Mouse (Mus musculus) left cerebral cortex, adult 18-20 months (tissue): ENCODE measurements around the gene Ranbp3l. TPM values are rescaled to one million over a fixed set of nuclear protein-coding genes. Genes with fewer than 3 reads are reported as not detected.
A peak's percentile ranks its signal among the peaks of the same experiment; 100 is the strongest.
"Not testable (repeated sequence)": the region's sequence is repeated elsewhere in the genome, so short reads cannot be mapped to it uniquely, and the experiment has no call there.

Experiments
- DNase-seq, 2 experiments: peaks; one replicate each; pipeline ENCODE4 v3.0.0; 2021 to 2022; ENCODE audit warnings: low spot score in 2 of 2, mixed read lengths in 1 of 2
- long read RNA-seq, 2 experiments: library from polyadenylated mRNA; stranded (forward); transcript quantifications; one replicate each; pipeline ENCODE4 v2.0.0; 2021
- total RNA-seq, 2 experiments: library from RNA; stranded (reverse); gene quantifications; 2 replicates each; pipeline ENCODE4 v1.2.3; 2021

Gene Ranbp3l
- 10 to 100 TPM; 10.4 to 11.1 TPM for total RNA-seq
- long read RNA-seq, experiment 1, partial matches to known transcripts, result 0 of 3 reads
- long read RNA-seq, experiment 1, other reads (novel, unspliced or antisense), result 2 of 3 reads
- long read RNA-seq, experiment 2, partial matches to known transcripts, result 0 of 2 reads
- long read RNA-seq, experiment 2, other reads (novel, unspliced or antisense), result 2 of 2 reads

- DNase-seq, result peak in 1 of 2 experiments; percentile 13
These were observed at the start of gene Ranbp3l for GRCm38 (mm10) chr15:8967573-8968228. Gene Ranbp3l (plus strand): TSS chr15:8967949.

GRCm38 (mm10) chr15:8930061-8930460, 37.7 kb upstream of the Ranbp3l start:
- no peak for DNase-seq

- DNase-seq, result no peak
These were observed 30.8 kb upstream of the Ranbp3l start for GRCm38 (mm10) chr15:8936911-8937310.

DNA sequence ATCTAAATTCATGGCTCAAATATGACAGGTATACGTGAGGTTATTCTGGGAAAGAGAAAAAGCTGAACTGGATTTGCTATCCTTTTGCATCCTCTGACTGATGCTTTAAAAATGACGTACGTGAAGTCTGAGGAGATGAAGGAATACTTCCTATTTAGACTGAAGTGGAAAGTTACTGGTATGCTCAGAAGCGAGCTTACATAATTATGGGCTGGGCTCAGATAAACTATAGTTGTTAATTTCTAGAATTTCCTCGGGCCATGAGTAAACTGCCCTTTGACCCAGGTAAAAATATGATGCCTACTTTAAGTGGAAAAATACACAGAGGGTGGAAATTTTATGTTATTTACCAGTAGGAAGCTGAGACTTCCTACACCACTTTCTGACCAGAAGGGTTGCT, 26.9 kb upstream of the Ranbp3l start:
- DNase-seq, result no peak

DNA sequence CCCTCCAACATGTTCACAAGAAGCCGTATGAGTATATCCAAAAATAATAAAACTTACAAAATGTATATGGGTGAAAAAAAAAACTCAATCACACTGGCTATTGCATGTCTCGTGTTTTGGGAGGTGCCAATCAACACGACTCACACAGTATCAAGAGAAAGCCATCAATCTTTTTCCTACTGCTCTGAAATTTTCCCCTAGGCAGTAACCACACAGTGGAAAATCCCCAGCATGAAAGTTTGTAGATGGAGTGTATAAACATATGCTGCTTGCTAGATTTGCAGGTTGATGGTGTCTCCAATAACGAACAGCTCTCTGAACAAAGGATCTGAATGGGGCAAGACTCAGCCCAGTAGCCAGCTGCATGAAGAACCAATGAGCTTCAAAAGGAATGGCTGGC, 16.9 kb upstream of the Ranbp3l start:
- no peak for DNase-seq

- DNase-seq, result no peak
These were observed 4.4 kb upstream of the Ranbp3l start for GRCm38 (mm10) chr15:8963323-8963722.

GRCm38 (mm10) chr15:8968229-8968595, 463 bp downstream of the Ranbp3l start:
- no peak for DNase-seq

DNA sequence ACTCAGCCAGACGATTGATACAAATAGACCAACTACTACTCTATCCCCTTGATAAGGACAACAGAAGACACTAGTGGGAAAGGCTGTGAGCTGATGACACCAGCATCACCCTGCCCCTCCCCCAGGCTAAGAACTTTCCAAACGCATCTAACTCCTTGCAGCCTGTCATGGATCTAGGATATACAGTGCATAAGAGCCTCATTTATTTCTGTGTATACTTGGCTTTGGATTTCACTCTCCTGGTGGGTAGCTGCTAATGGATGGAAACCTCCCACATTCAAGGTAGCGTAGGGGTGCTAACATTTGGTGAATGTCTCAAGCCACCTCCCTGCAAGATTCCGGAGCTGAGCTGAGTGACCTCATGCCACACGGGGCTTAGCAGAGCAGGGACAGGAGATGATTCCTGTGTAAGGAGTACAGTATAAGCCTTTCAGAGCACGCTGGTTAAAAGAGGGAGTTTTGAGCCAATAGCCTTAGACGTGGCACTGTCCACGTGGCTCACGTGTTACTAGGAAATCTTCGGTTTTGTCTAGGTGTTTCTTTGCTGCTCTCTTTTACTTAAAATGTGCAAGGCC, 1.4 kb downstream of the Ranbp3l start:
- DNase-seq, result no peak

DNA sequence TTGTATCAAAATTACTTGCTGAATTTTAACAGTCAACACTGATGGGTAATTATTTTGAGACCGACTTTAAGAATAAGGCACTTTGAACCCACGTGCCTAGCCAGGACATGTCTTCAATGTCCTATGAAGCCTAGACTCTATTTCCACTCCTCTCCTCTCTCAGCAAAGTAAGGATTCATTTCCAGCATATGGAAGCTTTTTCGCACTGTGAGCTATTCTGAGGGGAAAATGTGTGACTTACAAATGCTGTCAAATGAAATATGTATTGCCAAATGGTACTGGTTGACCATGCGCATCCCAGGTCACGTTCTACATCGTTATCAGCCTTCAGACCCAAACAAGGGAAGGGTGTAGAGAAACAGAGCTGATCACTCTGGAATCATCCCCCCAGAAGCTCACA, 23.5 kb downstream of the Ranbp3l start:
- no peak for DNase-seq

GRCm38 (mm10) chr15:8991859-8992838, 24.4 kb downstream of the Ranbp3l start:
- DNase-seq, result no peak

DNA sequence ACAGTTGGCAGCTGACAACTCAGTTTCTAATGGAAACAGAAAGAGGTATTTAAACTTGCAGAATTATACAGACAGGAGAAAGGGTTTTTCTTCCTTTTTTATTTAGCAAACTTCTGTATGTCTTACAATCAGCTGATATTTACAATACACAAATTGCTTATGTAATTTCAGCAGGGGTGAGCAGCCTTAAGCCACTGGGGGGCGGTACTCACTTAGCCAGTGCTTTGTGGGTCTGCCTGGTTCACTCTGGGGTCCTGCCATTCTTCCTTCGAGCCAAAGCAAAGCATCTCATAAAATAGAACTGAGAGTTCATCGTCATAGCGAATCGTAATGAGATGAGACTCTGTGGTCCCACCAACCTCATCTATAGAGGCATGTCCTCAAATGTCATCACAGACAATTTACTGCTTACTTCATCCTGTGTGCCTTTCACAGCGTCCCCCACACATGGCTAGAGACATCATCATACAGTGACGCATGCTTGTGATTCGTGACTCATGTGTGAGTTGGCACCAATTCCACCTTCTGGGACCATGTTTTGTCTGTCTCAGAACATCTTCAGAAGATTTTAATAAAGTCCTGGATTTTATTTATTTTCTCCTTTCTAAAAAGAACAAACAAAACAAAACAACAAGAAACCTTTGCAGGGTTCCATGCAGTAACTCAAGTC, 27.0 kb downstream of the Ranbp3l start:
- peak; percentile 44 to 64 for DNase-seq

GRCm38 (mm10) chr15:8995490-8995889, 27.7 kb downstream of the Ranbp3l start:
- DNase-seq, result no peak

GRCm38 (mm10) chr15:9002762-9003161, 35.0 kb downstream of the Ranbp3l start:
- DNase-seq, result no peak

DNA sequence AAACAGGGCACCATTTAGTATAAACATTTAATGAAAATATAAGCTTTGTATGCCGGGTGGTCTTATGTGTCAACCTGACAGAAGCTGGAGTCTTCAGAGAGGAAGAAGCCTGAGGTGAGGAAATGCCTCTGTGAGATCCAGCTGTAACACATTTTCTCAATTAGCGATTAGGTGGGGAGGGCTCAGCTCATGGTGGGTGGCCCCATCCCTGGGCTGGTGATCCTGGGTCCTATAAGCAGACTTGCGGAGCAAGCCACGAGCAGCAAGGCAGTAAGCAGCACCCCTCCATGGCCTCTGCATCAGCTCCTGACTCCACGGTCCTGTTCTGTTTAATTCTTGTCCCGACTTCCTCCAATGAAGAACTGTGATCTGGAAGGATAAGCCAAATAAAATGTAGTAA, 41.4 kb downstream of the Ranbp3l start:
- no peak for DNase-seq

GRCm38 (mm10) chr15:9014541-9014940, 46.8 kb downstream of the Ranbp3l start:
- no peak for DNase-seq

DNA sequence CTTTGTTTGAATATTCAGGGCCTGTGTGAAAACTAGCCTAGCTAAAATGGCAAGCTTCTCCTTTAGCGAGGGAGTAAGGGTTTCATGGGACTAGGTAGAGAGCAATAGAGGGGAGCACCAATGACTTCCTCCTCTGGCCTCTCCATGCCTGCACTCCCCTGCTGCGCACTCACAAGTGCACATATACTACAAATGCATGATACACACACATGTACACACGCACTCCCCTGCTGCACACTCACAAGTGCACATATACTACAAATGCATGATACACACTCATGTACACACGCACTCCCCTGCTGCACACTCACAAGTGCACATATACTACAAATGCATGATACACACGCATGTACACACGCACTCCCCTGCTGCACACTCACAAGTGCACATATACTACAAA, 47.7 kb downstream of the Ranbp3l start:
- DNase-seq, result not testable (repeated sequence)

GRCm38 (mm10) chr15:9055704-9056103, 88.0 kb downstream of the Ranbp3l start:
- no peak for DNase-seq

DNA sequence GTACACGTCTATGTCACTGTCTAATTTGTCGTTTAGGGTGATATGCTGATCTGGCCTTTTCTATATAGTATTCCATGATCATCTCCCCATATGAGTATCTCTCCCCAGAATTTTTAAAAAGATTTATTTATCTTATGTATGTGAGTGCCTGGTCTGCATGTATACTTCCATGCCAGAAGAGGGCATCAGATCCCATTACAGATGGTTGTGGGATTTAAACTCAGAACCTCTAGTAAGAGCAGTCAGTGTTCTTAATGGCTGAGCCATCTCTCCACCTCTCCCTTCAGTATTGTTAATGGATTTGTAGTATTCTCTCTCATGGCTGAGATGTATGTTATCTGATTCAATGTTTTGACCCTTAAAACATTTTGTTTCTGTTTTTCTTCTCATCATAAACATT, 92.1 kb downstream of the Ranbp3l start:
- no peak for DNase-seq

DNA sequence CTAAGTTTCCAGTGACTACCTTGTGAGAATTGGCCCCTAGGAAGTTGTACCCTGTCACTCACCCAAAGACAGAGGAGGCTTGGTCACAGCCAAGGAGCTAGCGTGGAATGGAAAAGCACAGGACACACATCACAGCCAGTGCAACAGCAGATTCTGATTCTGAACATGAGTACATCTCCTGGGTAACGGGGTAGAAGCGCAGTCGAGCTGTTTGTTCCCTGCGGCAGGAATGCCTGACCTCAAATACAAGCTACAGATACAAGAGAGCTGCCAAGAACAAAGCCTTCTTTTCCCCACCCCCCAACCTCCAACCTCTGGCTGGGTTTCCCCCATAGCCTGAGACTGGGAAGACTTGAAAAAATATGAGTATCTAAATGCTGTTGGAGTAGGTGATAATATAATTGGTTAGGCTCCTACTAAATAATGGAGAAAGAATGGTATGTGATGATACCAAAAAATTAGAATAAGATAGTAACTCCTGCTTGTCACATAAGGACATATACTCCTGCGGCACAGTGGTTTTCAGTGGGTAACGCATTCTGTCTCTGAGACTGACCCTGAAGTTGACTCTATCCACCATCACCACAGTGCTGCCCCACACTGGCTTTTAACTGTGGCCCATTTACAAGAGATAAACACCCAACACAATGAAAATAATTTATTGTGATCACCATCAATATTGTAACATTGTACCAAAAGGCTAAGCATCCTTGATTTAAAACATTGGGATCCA, 93.6 kb downstream of the Ranbp3l start:
- no peak for DNase-seq

- DNase-seq, result no peak
These were observed 101.1 kb downstream of the Ranbp3l start for GRCm38 (mm10) chr15:9068881-9069280.
